Mouse (Mus musculus): ENCODE data around the gene Wif1.

Gene Wif1

GRCm38 (mm10) chr10:121070742-121071141 lies 37.0 kb downstream of the Wif1 start:
- no peak for DNase-seq (ENCODE audit: low read depth, low spot score)

- DNase-seq (ENCODE audit: low read depth, low spot score): no peak
These were observed 46.7 kb downstream of the Wif1 start for GRCm38 (mm10) chr10:121080500-121080899.

- DNase-seq (ENCODE audit: low read depth, low spot score): no peak
These were observed 49.1 kb downstream of the Wif1 start for GRCm38 (mm10) chr10:121082881-121083280.

GRCm38 (mm10) chr10:121083512-121083911 lies 49.8 kb downstream of the Wif1 start:
- no peak for DNase-seq (ENCODE audit: low read depth, low spot score)

GRCm38 (mm10) chr10:121088679-121089078 lies 54.9 kb downstream of the Wif1 start:
- DNase-seq (ENCODE audit: low read depth, low spot score): no peak

GRCm38 (mm10) chr10:121089312-121089711 lies 55.6 kb downstream of the Wif1 start:
- DNase-seq (ENCODE audit: low read depth, low spot score): no peak

GRCm38 (mm10) chr10:121090006-121090405 lies 56.2 kb downstream of the Wif1 start:
- DNase-seq (ENCODE audit: low read depth, low spot score): no peak

GRCm38 (mm10) chr10:121095948-121096347 lies 62.2 kb downstream of the Wif1 start:
- no peak for DNase-seq (ENCODE audit: low read depth, low spot score)

- DNase-seq (ENCODE audit: low read depth, low spot score): no peak
These were observed 64.5 kb downstream of the Wif1 start for GRCm38 (mm10) chr10:121098263-121098662.

GRCm38 (mm10) chr10:121099658-121100057 lies 65.9 kb downstream of the Wif1 start:
- no peak for DNase-seq (ENCODE audit: low read depth, low spot score)

GRCm38 (mm10) chr10:121116115-121116514 lies 82.4 kb downstream of the Wif1 start:
- no peak for DNase-seq (ENCODE audit: low read depth, low spot score)

- no peak for DNase-seq (ENCODE audit: low read depth, low spot score)
These were observed 82.9 kb downstream of the Wif1 start for GRCm38 (mm10) chr10:121116636-121117035.

GRCm38 (mm10) chr10:121120751-121121150 lies 87.0 kb downstream of the Wif1 start:
- no peak for DNase-seq (ENCODE audit: low read depth, low spot score)

GRCm38 (mm10) chr10:121124481-121124880 lies 90.7 kb downstream of the Wif1 start:
- no peak for DNase-seq (ENCODE audit: low read depth, low spot score)

- no peak for DNase-seq (ENCODE audit: low read depth, low spot score)
These were observed 95.5 kb downstream of the Wif1 start for GRCm38 (mm10) chr10:121129000-121129925.

Data from retina, postnatal 7 days (tissue).